Mouse (Mus musculus) CD4-positive, CD25-positive, alpha-beta regulatory T cell, adult 2 months (primary cell): Measurements from ENCODE around the gene Wdr62.

Source experiments
- DNase-seq: peaks from one replicate; pipeline ENCODE4 v3.0.0-alpha.2; 2012; ENCODE audit warnings: low read depth, low spot score

Wdr62 gene

DNA sequence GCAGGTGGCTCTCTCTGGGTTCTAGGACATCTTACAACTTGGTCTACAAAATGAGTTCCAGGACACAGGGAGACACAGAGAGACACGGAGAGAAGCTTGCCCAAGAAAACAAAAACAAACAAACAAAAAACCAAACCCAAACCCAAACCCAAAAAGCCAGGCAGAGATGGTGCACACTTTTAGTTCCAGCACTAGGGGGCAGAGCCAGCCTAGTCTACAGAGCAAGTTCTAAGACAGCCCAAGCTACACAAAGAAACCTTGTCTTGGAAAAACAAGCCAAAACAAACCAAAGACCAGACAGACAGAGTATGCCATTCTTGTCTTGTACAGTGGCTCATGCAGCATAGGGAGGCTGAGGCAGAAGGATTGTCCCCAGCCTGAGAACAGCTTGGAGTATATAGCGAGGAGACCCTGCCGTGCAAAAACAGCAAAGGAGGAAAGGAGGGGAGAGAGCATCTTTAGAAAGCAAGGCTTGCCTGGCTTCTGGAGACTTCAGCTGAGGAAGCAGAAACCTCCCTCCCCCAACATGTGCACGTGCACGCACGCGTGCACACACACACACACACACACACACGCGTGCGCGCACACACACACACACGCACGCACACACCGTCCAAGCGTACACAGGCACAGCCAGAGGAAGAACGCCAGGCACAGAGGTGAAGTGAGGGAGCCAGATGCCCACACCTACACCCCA, 26.0 kb upstream of the Wdr62 start:
- DNase-seq: peak; percentile 81

DNA sequence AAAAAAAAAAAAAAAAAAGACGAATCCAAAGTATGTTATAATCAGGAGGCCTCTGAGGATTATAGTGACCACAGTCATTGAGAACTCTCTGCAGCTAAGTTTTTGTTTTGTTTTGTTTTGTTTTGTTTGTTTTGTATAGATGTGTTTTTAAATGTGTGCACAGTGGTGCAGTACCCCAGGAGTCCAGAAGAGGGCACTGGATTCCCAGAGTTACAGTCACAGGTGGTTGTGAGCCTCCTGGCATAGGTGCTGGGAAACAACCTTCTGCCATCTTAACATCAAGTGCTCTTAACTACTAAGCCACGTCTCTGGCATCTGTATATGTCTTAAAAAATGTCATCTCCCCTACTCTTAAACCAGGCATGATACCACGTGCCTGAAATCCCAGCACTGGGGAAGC, 20.7 kb upstream of the Wdr62 start:
- DNase-seq: peak; percentile 79

DNA sequence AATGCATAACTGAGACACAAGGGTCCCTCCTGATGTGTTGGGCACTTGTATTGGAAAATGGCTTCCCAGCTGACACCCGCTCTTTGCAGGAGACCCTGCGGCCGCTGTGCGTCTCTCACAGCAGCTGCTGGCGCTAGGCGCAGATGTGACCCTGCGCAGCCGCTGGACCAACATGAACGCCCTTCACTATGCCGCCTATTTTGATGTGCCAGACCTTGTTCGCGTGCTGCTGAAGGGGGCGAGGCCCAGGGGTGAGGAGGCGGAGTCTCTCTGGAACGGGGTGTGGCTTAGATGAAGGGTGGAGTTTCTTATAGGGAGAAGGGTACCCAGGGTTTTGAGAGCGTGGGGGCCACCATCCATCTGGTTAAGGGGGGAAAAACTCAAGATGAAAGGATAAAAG, 17.0 kb upstream of the Wdr62 start:
- DNase-seq: no peak

- no peak for DNase-seq
Measured at GRCm38 (mm10) chr7:30296816-30297215, 16.6 kb upstream of the Wdr62 start.

- DNase-seq: no peak
Measured at GRCm38 (mm10) chr7:30295103-30295502, 14.9 kb upstream of the Wdr62 start.

DNA sequence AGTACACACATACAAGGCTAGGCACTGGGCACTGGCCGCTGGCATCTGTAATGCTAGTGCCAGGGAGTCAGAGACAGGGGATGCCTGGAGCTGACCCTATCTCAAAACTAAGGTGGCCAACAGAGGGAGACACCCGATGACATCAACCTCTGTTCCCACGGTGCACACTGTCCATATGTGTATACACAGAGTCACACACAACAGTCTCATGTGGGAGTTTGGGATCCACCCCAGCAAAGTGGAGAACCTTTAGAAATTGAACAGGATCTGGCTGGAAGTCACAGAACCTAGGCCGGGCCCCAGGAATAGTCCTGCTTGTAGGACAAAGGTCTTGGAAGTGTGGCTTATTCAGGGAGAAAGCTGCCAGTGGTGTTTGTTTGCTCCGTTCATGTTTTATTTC, 14.1 kb upstream of the Wdr62 start:
- DNase-seq: no peak

- DNase-seq: no peak
Measured at GRCm38 (mm10) chr7:30293795-30294194, 13.6 kb upstream of the Wdr62 start.

- DNase-seq: peak; percentile 63
Measured at GRCm38 (mm10) chr7:30291215-30292131, 11.3 kb upstream of the Wdr62 start, which contains the start of gene Clip3. Gene Clip3, plus strand, starts transcription at chr7:30291728.

DNA sequence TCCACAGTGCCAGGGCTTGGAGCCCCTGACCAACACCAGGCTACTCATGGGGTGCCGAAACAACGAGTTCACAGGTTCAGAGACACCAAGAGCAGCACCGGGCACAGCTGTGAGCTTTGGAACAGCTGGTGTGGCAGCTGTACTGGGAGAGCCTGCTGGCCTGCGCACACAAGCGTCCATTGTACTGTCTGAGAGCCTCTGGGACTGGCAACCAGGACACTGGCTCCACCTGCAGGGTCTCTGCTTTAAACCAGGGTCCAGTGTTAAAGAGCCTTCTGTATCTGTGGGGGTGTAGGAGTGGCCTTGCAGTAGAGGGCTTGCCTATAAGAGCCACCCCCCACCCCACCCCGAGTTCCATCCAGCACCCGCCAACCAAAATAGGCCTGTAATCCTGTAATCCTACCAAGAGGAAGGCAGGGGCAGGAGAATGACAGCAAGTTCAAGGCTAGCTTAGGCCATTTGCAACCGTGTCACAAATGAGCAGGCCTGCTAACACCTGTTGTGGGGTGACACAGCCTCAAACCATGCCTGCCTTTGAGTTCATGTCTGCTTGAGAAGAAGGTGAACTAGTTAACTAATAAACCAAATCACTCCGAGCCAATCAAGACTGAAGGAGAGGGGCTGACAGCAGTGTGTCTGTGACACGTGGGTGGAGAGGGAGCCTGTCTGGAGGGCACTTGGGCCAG, 9.6 kb upstream of the Wdr62 start:
- no peak for DNase-seq

DNA sequence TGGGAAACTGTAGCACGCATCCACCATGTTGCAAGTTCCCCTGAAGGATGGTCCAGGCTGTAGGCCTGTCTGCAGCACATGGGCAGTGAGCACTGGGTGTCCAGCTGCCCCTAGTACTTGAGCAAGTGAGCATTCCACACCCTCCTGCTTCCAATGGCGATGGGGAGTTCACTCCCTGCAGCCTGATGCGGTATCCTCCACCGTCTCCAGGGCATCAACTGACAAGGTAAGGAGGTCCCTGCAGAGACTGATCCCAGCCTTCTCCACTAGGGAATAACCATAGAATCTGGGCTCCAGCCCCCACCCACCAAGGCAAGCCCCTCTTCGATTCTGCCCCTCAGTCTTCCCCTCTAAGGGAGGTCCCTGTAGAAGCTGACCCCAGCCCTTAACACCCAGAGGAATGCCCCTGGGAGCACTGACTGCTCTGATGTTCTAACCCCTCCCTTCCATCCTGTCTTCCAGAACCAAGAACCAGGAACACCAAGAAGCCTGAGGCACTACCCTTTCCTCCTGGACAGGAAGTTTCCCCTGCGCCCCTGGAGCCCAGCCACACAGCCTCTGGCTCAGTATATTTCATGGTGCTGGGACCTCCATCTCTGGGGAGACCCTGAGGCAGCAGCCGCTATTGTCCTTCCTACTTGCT, 9.0 kb upstream of the Wdr62 start:
- no peak for DNase-seq

- DNase-seq: no peak
Measured at GRCm38 (mm10) chr7:30288046-30288445, 7.8 kb upstream of the Wdr62 start.

- no peak for DNase-seq
Measured at GRCm38 (mm10) chr7:30286701-30287410, 6.6 kb upstream of the Wdr62 start.

- no peak for DNase-seq
Measured at GRCm38 (mm10) chr7:30282740-30283139, 2.5 kb upstream of the Wdr62 start.

DNA sequence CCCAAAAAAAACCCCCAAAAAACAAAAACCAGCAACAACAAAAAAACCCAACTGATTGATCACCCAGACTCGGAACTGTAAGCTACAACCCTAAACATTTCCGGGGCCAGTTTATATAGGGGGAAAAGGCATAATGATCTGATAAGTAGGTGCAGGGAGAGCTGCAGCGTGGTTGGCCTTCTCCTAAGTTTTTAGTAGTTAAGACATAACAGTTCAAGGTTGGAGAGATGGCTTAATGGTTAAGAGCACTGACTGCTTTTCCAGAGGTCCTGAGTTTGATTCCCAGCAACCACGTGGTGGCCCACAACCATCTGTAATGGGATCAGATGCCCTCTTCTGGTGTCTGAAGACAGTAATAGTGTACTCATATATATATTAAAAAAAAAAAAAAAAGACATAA, 1.3 kb upstream of the Wdr62 start:
- DNase-seq: no peak

DNA sequence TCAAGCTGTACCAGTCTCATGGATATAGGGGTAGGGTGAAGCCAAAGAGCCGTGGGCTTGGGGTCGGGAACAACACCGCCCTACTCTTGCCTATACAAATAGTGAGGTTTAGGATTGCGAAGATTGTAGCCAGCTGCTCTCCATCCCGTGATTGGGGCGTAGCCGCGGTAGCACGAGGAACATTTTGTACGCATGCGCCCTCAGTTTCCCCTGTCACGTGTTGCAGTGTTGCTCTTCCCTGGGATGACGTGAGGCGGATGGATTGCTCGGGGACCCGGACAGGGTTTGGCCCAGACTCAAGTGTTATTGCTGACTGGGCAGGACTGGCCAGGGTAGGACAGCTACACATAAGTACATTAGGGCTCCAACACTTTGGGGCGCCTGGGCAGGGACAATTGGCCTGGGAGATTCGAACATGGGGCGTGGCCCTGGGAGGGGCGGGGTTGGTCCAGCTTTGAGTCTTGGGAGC, 485 bp upstream of the Wdr62 start:
- DNase-seq: peak; percentile 92

DNA sequence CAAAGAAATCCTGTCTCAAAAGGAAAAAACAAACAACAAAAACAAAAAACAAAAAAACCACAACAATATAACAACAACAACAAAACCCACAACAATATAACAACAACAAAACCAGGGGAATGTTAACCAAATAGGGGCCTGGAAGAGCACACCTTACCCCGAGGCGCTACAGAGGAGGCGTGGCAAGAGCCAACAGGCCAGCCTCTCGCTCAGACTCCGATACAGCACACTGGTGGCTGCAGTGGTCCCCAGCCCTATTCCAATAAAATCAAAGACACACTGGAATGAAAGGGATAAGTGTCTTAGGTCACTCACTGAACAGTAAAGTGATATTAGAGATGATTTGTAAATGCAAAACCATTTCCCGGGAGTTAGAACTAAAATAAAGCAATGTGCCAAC, 683 bp downstream of the Wdr62 start:
- DNase-seq: no peak

DNA sequence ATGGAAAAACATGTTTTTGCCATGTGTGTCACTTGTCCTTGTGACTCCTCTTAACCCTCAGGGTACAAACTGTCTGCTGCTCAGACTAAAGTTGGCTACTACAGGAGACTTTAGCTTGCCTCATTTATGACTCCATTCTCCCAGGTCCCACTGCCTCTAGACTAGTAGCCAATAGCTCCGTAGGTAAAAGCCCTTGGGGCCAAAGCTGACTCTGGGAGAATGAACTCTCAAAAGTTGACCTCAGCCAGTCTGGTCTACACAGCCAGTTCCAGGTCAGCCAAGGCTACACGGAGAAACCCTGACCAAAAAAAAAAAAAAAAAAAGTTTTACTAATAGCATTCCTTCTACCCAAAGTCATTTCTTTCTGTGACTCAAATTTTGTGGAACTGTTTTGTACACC, 1.3 kb downstream of the Wdr62 start:
- DNase-seq: no peak

GRCm38 (mm10) chr7:30274383-30274782, 5.8 kb downstream of the Wdr62 start:
- no peak for DNase-seq

DNA sequence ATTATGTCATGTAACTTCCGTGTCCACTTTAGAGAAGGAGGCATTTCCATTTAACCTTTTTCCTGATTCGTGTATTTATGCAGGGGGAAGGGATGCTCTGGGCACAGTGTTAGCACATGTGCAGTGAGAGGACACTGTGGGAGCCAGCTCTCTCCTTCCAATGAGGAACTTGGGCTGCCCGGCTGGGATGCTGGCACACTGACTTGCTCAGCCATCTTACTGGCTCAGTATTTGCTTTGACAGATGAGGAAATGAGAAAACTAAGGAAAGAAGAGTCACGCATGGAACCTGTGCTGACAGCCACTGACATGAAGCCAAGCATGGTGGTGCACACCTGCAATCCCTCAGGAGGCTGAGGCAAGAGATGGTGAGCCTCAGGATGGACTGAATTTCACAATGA, 10.6 kb downstream of the Wdr62 start:
- no peak for DNase-seq

DNA sequence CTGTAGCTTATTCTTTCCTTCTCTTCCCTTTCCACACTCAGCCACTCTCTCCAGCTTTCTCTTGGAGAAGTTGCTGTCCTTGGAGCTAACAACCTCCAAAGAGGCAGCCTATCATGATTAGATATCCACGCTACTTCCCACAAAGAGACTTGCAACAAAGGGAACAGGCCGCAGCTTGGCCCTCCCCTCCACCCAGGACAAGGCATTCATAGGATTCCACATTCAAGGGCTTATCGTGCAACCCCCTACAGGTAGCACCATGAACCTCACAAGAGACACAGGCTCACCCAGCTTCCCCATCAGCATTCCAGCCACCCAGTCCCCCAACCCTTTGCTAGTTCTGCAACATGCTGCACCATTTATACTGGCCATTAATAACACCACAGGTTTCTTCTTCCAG, 13.4 kb downstream of the Wdr62 start:
- no peak for DNase-seq

GRCm38 (mm10) chr7:30265935-30266334, 14.3 kb downstream of the Wdr62 start:
- no peak for DNase-seq
